Mouse (Mus musculus): ENCODE measurements around the gene Tmem131. TPM values are rescaled to one million over a fixed set of nuclear protein-coding genes. Genes with fewer than 3 reads are reported as not detected.

Gene Tmem131
- polyA plus RNA-seq, 1 experiment from 2014 or later, result 6.5 TPM

DNA sequence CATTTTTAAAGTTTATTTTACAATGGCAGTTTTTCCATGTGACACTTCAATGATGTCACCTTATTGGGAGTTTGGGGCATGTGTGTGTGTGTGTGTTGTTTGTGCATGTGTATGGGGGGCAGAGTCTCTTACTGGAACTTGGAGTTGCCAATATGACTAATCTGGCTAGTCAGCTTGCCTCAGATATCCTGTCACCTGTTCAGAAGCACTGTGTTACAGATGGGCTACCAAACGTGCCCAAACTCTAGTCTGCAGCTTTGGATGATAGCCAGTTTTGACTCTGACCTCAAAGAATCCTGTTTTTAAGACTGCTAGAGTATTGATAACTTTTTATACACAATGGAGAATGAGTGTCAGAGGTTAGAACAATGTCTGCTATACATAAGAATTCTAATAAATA lies 64.3 kb downstream of the Tmem131 start:
- 43% methylated on average over 1 of the region's 1 CpGs for WGBS (ENCODE audit: insufficient replicate concordance)

DNA sequence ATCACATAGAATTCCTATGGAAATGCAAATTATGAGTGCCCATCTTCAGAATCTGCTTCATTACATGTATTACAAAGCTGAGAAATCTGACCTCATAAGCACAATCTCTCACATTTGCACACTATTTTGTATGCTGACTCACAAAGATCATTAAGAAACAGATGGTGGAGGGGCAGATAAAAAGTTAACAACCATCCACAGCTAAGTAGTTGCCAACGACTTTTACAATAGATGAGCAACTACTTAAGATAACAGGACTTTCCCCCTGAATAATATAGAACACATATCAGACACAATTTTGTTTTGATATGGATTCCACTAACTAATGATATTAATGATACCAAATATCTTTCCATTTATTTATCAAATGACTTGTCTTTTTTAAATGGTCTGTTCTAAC lies 66.3 kb downstream of the Tmem131 start:
- no peak for ATAC-seq (ENCODE audit: low read depth)
- Histone ChIP-seq H3K4me2 (no peak overlapping the region), H3K9ac (no peak overlapping the region), H3K27me3 (no peaks in the 10 kb centered on the region), H3K4me1 (replicated peaks) (peaks cover 54% of the 10 kb centered on the region), H3K36me3 (peaks cover 60% of the 10 kb centered on the region), H3K9me3 (replicated peaks) (no peaks in the 10 kb centered on the region), H3K4me3 (replicated peaks) (no peak overlapping the region), H3K27ac (no peak overlapping the region)
- 15% methylated on average over 1 of the region's 1 CpGs for WGBS (ENCODE audit: insufficient replicate concordance)
- no peak for DNase-seq

More for the DNA sequence above, 64.3 kb downstream of the Tmem131 start:
- Histone ChIP-seq H3K4me3 (replicated peaks) (no peak overlapping the region), H3K9ac (no peak overlapping the region), H3K36me3 (peaks cover 63% of the 10 kb centered on the region), H3K9me3 (replicated peaks) (no peaks in the 10 kb centered on the region), H3K27me3 (no peaks in the 10 kb centered on the region), H3K4me1 (replicated peaks) (peaks cover 60% of the 10 kb centered on the region), H3K4me2 (no peak overlapping the region), H3K27ac (no peak overlapping the region)
- DNase-seq (no peak), ATAC-seq (ENCODE audit: low read depth) (no peak)

DNA sequence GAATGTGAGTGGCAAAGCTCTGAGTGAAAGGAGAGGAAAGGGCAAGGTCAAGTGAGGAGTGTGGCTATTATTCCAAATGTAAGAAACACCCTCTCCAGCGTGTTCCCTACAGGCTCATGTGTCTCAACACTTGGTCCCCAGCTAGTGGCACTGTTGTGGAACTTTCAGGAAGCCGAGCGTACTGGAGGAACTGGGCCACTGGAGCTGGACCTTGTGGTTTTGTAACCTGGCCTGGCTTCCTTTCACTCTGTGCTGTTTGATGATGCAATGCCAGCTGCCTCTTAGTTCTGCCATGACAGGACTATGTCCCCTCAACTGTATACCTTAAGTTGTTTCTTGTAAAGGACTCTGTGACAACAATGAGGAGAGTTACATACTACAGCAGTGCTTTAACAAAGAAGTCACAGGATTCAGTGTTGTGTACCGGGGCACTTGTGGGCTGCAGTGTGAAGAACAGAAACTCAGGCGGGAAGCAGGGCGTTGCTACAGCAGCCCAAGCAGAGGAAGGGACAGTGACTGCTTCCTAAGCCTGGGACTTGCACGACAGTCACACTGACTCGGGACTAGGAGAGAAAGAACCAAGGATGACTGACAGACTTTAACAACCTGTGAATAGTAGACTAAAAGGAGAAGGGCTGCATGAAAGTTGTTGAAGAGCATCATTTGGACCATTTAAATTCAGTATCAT lies 68.4 kb downstream of the Tmem131 start:
- ATAC-seq (ENCODE audit: low read depth) (0 out of 2 replicates have a peak, but pooled peaks have one; percentile 38), DNase-seq (no peak)
- no peak overlapping the region for H3K4me3 ChIP-seq (replicated peaks)
- H3K4me2 ChIP-seq, result no peak overlapping the region
- H3K9me3 ChIP-seq (replicated peaks), result no peaks in the 10 kb centered on the region
- H3K27me3 ChIP-seq, result no peaks in the 10 kb centered on the region
- no peak overlapping the region; the same call in 1 of the 2 replicates for H3K27ac ChIP-seq
- no peak overlapping the region for H3K9ac ChIP-seq
- H3K36me3 ChIP-seq, result peaks cover 57% of the 10 kb centered on the region
- peaks cover 54% of the 10 kb centered on the region for H3K4me1 ChIP-seq (replicated peaks)
- WGBS (ENCODE audit: insufficient replicate concordance), result 52% methylated on average over 8 of the region's 8 CpGs

DNA sequence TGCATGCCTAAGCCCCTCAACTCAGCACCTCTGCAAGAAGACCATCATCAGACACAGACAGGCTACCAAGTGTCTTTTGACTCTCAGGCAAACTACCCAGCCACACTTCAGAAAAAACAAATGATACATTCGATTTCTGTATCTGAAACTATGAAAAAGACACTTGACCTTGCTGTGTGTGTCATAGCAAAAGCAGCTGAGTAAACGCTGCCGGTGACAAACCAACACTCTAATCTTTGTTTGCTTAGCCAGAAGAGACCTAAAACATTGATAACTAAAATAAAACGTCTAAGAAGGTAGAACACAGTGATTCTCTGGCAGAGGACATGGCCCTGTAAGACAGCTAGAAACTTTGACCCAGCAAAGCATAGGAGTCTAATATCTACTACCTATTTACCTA lies 72.2 kb downstream of the Tmem131 start:
- Histone ChIP-seq H3K36me3 (peaks cover 52% of the 10 kb centered on the region), H3K27ac (no peak overlapping the region), H3K27me3 (no peaks in the 10 kb centered on the region), H3K9me3 (replicated peaks) (no peaks in the 10 kb centered on the region), H3K9ac (no peak overlapping the region), H3K4me1 (replicated peaks) (peaks cover 27% of the 10 kb centered on the region), H3K4me3 (replicated peaks) (no peak overlapping the region), H3K4me2 (no peak overlapping the region)
- no peak for DNase-seq
- WGBS (ENCODE audit: insufficient replicate concordance), result 62% methylated on average over 4 of the region's 4 CpGs
- ATAC-seq (ENCODE audit: low read depth), result no peak

DNA sequence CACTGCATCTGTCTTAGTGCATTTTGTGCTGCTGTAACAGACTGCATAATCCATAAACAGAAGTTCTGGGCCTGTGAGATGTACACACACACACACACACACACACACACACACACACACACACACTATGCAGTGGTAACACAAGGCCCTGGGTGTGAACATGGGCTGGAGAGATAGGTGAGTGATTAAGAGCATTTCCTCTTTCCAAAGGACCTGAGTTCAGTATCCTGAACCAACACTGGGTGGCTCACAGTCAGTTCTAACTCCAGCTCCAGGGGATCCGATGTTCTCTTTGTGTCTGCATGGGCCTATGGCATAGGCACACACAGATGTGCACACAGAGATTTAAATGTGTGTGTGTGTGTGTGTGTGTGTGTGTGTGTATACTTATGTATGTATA lies 72.9 kb downstream of the Tmem131 start:
- WGBS (ENCODE audit: insufficient replicate concordance), result 85% methylated on average over 1 of the region's 1 CpGs
- H3K36me3 ChIP-seq, result peaks cover 51% of the 10 kb centered on the region

DNA sequence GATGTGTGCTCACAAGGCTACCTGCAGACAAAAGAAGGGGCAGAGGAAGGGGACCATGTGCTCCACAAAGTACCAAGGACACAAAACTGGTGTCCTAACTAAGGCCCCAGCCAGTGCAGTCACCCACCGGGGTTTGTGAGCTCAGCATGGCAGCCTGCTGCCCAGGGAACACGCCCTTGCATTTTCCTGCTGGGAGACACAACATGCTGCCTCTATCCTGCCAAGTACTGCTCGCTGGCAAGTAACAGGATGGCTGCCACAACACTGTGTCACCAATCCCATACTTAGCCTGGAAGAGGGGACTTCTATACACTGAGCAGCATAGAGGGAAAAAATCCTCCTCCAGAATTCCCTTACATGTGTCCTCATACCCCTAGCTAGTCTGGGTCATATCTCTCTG lies 78.7 kb downstream of the Tmem131 start:
- no peak overlapping the region for H3K4me2 ChIP-seq
- H3K27me3 ChIP-seq, result no peaks in the 10 kb centered on the region
- H3K36me3 ChIP-seq, result peaks cover 28% of the 10 kb centered on the region
- no peak overlapping the region for H3K27ac ChIP-seq
- WGBS (ENCODE audit: insufficient replicate concordance), result 82% methylated on average over 3 of the region's 3 CpGs
- H3K9me3 ChIP-seq (replicated peaks), result no peaks in the 10 kb centered on the region
- DNase-seq (no peak), ATAC-seq (ENCODE audit: low read depth) (no peak)
- no peak overlapping the region for H3K4me3 ChIP-seq (replicated peaks)
- H3K4me1 ChIP-seq (replicated peaks), result peaks cover 25% of the 10 kb centered on the region
- H3K9ac ChIP-seq, result no peak overlapping the region

More for the DNA sequence above, 72.9 kb downstream of the Tmem131 start:
- H3K27ac ChIP-seq, result no peak overlapping the region
- ATAC-seq (ENCODE audit: low read depth), result no peak
- H3K4me2 ChIP-seq, result no peak overlapping the region
- H3K27me3 ChIP-seq, result no peaks in the 10 kb centered on the region
- no peak overlapping the region for H3K9ac ChIP-seq
- peaks cover 23% of the 10 kb centered on the region for H3K4me1 ChIP-seq (replicated peaks)
- no peaks in the 10 kb centered on the region for H3K9me3 ChIP-seq (replicated peaks)
- no peak overlapping the region for H3K4me3 ChIP-seq (replicated peaks)
- no peak for DNase-seq

DNA sequence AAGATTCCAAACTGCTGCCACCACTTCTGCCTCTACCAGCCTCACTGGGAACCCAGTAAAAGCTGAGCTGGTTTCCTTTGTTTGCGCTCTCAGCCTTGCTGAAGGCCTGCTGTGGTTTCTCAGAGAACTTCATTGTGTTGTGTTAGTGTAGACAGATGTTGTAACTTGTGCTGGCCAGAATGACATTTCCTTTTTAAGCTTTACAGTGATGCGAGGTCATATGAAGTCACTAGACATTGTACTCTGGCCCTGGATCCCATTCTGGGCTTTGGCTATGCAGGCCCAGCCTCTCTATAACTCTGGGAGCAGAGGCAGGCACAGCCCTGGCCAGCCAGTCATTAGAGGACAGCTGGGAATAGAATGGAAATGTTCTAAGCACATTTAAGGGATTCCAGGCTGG lies 81.7 kb downstream of the Tmem131 start:
- H3K36me3 ChIP-seq, result peaks cover 11% of the 10 kb centered on the region; the same call in 1 of the 2 replicates
- no peak overlapping the region; the same call in 1 of the 2 replicates for H3K27ac ChIP-seq
- 76% methylated on average over 2 of the region's 2 CpGs for WGBS (ENCODE audit: insufficient replicate concordance)
- H3K4me2 ChIP-seq, result no peak overlapping the region
- H3K4me3 ChIP-seq (replicated peaks), result no peak overlapping the region
- DNase-seq (no peak), ATAC-seq (ENCODE audit: low read depth) (no peak)
- peaks cover 30% of the 10 kb centered on the region for H3K4me1 ChIP-seq (replicated peaks)
- H3K27me3 ChIP-seq, result no peaks in the 10 kb centered on the region
- no peak overlapping the region for H3K9ac ChIP-seq
- H3K9me3 ChIP-seq (replicated peaks), result no peaks in the 10 kb centered on the region

DNA sequence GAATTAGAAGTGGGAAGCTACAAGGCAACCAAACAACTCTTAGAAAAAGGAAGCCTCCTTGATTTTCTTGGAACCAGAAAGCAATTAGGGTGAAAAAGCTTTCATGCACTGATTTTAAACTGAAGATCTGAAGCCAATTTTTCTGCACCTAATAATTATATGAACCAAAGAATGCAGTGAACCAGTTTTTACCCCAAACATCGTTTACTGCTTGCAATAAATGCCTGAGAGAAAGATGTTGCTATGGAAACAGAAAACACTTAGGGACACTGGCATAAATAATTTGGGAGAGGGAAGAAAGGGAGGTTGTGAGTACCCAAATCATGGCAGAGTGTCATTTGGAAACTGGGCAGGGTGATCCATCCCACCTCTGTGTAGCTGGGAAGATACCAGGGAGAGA lies 82.6 kb downstream of the Tmem131 start:
- 46% methylated on average over 1 of the region's 1 CpGs for WGBS (ENCODE audit: insufficient replicate concordance)
- ATAC-seq (ENCODE audit: low read depth) (no peak), DNase-seq (no peak)

DNA sequence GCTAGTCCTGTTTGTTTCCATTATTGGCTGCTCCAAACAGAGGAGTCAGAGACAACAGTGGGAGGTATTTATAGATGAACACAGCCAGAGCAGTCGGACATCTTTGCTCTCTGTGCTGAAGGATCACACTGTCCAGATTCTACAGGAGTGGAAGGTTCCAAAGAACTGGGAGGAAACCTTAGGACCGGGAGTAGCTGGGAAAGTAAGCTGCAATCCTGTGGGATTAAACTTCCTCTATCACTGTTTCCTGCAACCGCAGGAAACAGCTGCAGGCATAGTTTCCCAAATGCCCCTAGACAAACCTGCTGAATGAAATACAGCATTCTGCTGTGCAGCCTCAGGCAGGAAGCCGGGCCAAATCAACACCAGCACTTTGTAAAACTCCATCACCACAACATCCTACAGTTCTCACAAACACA lies 83.0 kb downstream of the Tmem131 start:
- Histone ChIP-seq H3K36me3 (peaks cover 9% of the 10 kb centered on the region), H3K4me2 (no peak overlapping the region), H3K9ac (no peak overlapping the region), H3K9me3 (replicated peaks) (no peaks in the 10 kb centered on the region), H3K27me3 (no peaks in the 10 kb centered on the region), H3K4me1 (replicated peaks) (peaks cover 30% of the 10 kb centered on the region), H3K4me3 (replicated peaks) (no peak overlapping the region), H3K27ac (0 out of 2 replicates have a peak overlapping the region, but pooled peaks have one; percentile 35)
- DNase-seq, result no peak
- 49% methylated on average over 4 of the region's 4 CpGs for WGBS (ENCODE audit: insufficient replicate concordance)
- ATAC-seq (ENCODE audit: low read depth), result no peak

More for the DNA sequence above, 82.6 kb downstream of the Tmem131 start:
- Histone ChIP-seq H3K27ac (0 out of 2 replicates have a peak overlapping the region, but pooled peaks have one; percentile 35), H3K36me3 (peaks cover 11% of the 10 kb centered on the region; the same call in 1 of the 2 replicates), H3K4me2 (no peak overlapping the region), H3K27me3 (no peaks in the 10 kb centered on the region), H3K9ac (no peak overlapping the region), H3K9me3 (replicated peaks) (no peaks in the 10 kb centered on the region), H3K4me1 (replicated peaks) (peaks cover 30% of the 10 kb centered on the region), H3K4me3 (replicated peaks) (no peak overlapping the region)

DNA sequence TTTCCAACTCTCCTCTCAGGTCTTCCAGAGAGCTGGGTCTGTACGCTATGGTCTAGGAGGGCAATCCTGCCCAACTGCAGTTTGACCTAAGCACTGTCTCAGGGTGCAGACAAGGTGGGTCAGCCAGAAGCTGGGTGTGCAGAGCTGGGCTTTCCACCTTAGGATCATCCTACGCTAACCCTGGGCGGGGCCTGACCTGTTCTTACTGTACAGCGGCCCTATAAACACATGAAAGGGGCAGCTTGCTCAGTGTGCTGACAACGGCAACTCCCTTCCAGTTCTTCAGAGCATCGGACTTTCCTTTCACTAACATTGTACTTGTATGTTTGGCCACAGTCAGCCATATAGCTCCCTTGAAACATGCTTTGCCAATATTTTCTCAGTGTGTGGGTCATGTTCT lies 86.4 kb downstream of the Tmem131 start:
- H3K4me3 ChIP-seq (replicated peaks), result no peak overlapping the region
- H3K36me3 ChIP-seq, result peaks cover 25% of the 10 kb centered on the region
- ATAC-seq (ENCODE audit: low read depth), result no peak
- H3K4me1 ChIP-seq (replicated peaks), result peaks cover 25% of the 10 kb centered on the region
- WGBS (ENCODE audit: insufficient replicate concordance), result 91% methylated on average over 6 of the region's 6 CpGs
- no peak overlapping the region for H3K4me2 ChIP-seq
- H3K27ac ChIP-seq, result no peak overlapping the region
- no peak for DNase-seq
- no peak overlapping the region for H3K9ac ChIP-seq
- H3K27me3 ChIP-seq, result no peaks in the 10 kb centered on the region
- no peaks in the 10 kb centered on the region for H3K9me3 ChIP-seq (replicated peaks)

DNA sequence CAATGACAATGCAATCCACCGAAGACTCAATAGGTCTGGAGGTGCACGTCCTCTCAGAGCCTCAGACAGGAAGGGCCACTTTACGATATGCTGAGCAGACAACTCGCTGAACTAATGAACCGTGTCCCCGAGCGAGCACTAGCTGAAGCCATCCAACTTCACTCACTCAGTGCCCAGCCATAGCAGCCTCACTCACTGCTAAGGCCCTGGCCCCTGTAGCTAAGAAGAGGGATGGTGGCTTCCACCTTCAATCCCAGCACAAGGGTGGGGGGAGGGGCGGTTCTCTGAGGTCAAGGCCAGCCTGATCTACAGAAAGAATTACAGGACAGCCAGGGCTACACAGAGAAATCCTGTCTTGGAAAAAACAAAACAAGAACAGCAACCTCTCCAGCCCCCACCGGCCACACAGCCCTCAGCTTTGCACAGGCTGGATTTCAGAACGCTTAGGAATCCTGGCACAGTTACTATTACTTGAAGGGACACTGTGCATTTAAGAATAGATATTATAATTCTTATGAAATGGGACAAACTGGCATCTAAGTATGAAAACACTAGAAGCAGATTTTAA lies 89.2 kb downstream of the Tmem131 start:
- DNase-seq (no peak), ATAC-seq (ENCODE audit: low read depth) (0 out of 2 replicates have a peak, but pooled peaks have one; percentile 26)
- Histone ChIP-seq H3K4me1 (replicated peaks) (no peaks in the 10 kb centered on the region), H3K4me2 (no peak overlapping the region), H3K27ac (no peak overlapping the region), H3K27me3 (no peaks in the 10 kb centered on the region), H3K4me3 (replicated peaks) (no peak overlapping the region), H3K9me3 (replicated peaks) (no peaks in the 10 kb centered on the region), H3K36me3 (peaks cover 37% of the 10 kb centered on the region), H3K9ac (no peak overlapping the region)
- WGBS (ENCODE audit: insufficient replicate concordance), result 90% methylated on average over 10 of the region's 10 CpGs

DNA sequence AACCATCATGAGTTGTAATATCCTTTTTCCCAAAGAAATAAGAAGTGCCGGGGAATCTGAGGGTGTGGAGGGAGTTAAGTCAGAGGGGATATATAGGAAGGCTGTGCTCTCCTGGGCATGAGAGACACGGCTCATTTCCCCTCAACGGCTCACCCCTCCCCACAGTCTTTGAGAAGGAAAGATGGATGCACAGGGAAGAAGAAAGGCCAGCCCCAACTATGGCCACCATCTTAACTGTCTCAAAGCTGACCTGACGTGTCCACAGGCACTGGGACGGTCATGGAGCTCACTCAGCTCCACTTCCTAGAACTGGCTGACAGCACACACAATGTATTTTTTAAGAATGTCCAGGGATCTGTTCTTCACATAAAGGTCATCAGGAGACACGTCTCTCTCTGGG lies 91.4 kb downstream of the Tmem131 start:
- H3K4me3 ChIP-seq (replicated peaks), result no peak overlapping the region
- no peaks in the 10 kb centered on the region for H3K27me3 ChIP-seq
- H3K9me3 ChIP-seq (replicated peaks), result no peaks in the 10 kb centered on the region
- no peak for ATAC-seq (ENCODE audit: low read depth)
- no peak overlapping the region for H3K9ac ChIP-seq
- no peak for DNase-seq
- peaks cover 51% of the 10 kb centered on the region for H3K36me3 ChIP-seq
- H3K27ac ChIP-seq, result no peak overlapping the region
- no peak overlapping the region for H3K4me2 ChIP-seq
- H3K4me1 ChIP-seq (replicated peaks), result no peaks in the 10 kb centered on the region
- 79% methylated on average over 6 of the region's 6 CpGs for WGBS (ENCODE audit: insufficient replicate concordance)

All from liver, embryonic 13.5 days (tissue).